Mouse (Mus musculus) CD4-positive, CD25-positive, alpha-beta regulatory T cell, adult 4 months (primary cell): Measurements from ENCODE around the gene Olfr992. TPM values are rescaled to one million over a fixed set of nuclear protein-coding genes. Genes with fewer than 3 reads are reported as not detected.
"Not testable (repeated sequence)": the region's sequence is repeated elsewhere in the genome, so short reads cannot be mapped to it uniquely, and the experiment has no call there.

Experiments used
- ATAC-seq: one replicate; pipeline ENCODE4 v1.8.0; 2017
- polyA plus RNA-seq, 2 experiments: library from polyadenylated mRNA; unstranded; fragments of 100-300 nt; shearing (Covaris generic); gene quantifications; one replicate each; pipeline ENCODE4 v1.2.1; 2017

The Olfr992 gene
- polyA plus RNA-seq, result not detected

DNA sequence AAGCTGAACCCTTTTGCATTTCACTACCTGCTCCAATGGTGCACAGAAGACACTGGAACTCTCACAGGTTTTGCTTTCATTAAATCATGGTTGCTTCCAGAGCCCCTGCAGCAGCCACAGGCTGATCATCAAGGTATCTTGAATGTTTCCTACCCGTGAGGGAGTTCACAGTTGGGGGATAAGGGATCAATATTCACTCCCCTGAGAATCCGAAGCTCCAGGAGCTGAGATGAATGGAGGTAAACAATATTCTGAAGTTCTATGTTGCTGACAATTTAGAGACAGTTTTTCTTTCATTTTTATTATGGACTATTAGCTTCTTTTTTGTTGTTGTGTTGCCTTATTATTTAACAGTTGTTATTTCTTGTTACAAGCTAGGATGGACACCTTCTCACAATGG lies at the start of gene Olfr992:
TSS of gene Olfr992 (minus strand) at position 101 of the 400 bp plus-strand sequence.
- no peak for ATAC-seq

DNA sequence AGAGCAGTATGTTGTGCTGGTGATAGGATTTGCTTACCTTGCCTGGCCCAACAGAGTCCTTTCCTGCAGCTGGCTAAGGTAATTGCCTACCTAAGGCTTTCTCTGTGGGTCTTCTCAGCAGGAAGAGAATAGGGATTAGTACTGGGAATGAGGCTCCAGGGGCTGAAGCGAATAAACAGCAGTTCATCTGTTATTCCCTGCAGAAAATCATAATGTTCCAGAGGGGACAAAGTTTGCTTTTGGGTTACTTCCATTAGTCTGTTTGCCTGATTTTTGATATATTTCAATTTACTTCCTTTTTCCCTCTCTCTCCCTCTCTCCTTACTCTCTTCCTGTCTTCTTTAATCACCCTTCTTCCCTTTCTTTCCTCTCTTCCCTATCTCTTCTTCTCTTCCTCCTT lies 34.3 kb upstream of the Olfr992 start, which contains the start of gene Olfr995:
TSS of gene Olfr995 (minus strand) at position 101 of the 400 bp plus-strand sequence.
- ATAC-seq, result no peak

DNA sequence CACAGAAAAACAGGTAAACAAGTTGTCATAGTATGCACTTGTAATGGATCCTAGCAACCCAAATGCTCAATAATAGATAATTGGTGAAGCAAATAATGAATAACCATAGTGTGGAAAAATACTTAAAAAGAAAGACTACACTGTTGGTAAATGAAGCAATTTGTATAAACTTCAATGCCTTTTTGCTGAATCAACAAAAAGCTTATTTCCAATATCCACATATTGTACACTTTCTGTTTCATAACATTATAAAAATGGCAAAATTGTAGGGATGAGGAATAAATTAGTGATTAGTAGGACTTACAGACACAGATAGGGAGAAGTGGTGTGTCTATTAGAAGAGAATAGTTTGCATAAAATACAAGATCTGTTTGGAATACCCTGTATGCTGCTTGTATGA lies 33.3 kb upstream of the Olfr992 start:
- ATAC-seq, result no peak

DNA sequence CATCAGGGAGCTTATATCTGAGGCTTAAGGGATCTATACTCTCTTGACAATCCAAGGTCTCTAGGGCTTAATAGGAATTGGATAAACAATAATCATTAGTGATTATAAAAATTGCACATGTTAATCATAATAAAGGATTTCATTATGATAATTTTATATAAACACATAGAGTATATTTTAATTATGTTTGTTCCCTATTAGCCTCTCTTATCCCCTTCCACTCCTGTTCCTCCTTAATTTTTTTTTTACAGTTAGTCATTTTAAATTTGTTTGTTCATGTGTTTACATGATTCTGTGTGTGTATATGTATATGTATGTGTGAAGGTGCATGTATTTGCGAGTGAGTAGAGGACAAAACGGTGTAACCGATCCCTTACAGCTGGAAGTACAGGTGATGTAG lies 27.1 kb upstream of the Olfr992 start, which contains the start of gene Olfr994:
TSS of gene Olfr994 (minus strand) at position 101 of the 400 bp plus-strand sequence.
- ATAC-seq, result no peak

DNA sequence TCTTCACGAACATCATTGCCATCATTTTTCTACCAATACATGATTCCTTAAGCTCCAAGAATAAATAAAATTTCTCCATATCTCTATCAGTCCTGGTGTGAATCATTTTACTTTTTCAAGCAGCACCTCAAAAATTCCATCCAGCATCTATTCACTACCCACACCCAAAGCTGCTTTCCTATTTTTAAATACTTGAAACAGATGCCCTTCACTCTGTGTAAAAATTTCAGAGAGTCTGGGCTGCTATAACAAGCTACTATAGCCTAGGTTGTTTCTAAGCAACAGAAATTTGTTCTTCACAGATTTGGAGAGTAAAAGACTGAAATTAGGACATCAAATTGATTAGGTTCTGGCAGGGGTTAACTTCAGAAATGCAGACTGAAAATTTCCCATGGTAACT lies 16.6 kb upstream of the Olfr992 start:
- no peak for ATAC-seq

DNA sequence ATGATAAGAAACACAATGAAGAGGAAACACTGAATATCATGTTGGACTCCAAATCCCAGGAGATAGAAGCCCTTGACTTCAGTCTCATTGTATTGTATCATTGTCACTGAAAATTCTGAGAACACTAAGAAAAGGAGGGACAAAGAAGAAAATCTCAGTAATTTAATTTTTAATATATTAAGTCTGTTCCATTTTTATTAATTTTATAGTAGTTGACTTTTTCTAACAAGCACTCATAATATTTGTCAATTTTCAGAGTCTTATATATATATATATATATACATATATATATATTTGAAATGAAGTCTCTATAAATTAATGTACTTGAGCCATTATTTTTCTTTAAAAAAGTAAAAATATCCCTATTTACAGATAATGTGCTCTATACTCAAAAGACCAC lies 5.5 kb upstream of the Olfr992 start, which contains the start of gene Olfr993:
TSS of gene Olfr993 (minus strand) at position 101 of the 400 bp plus-strand sequence.
- no peak for ATAC-seq

DNA sequence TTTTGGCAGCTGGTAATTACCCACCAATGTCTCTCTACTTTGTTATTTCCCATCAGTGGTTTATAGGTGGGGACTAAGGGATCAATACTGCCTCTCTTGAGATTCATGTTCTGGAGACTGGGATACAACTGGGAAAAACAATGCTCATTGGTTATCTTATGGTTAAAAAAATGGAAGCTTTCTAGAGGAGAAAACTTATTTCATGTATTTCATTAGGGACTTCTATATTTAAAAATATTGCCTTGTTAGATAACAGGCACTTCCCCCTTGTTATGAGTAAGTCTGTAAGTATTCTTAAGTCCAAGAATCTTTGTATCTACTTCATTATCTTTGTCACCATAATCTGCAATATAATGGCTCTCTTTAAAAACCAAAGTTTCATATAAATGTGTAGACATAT lies 46.1 kb downstream of the Olfr992 start, which contains the start of gene Olfr988:
TSS of gene Olfr988 (minus strand) at position 101 of the 400 bp plus-strand sequence.
- ATAC-seq, result not testable (repeated sequence)

Other genes with a start within 250 kb of the Olfr992 start
- not detected for gene Lrrc55, start 212.3 kb downstream of the Olfr992 start, polyA plus RNA-seq
- gene Olfr987, start 70.2 kb downstream of the Olfr992 start, polyA plus RNA-seq, result not detected
- not detected for gene Olfr988, start 46.2 kb downstream of the Olfr992 start, polyA plus RNA-seq
- gene Olfr993, start 5.4 kb upstream of the Olfr992 start, polyA plus RNA-seq, result not detected
- gene Olfr994, start 27.0 kb upstream of the Olfr992 start, polyA plus RNA-seq, result not detected
- not detected for gene Olfr995, start 34.2 kb upstream of the Olfr992 start, polyA plus RNA-seq
- not detected for gene 4833423E24Rik, start 109.6 kb upstream of the Olfr992 start, polyA plus RNA-seq
- not detected for gene Olfr996, start 169.7 kb upstream of the Olfr992 start, polyA plus RNA-seq
- gene Olfr998, start 179.5 kb upstream of the Olfr992 start, polyA plus RNA-seq, result not detected
- not detected for gene Olfr1000, start 202.4 kb upstream of the Olfr992 start, polyA plus RNA-seq
- gene Olfr1002, start 241.2 kb upstream of the Olfr992 start, polyA plus RNA-seq, result not detected